Mouse (Mus musculus) kidney, postnatal 36 days (tissue): ENCODE data around the gene Ncapd3.

ENCODE experiments used
- DNase-seq, 2 experiments: peaks; one replicate each; pipeline ENCODE4 v3.0.0; 2021 to 2022; ENCODE audit warnings: mixed read lengths in 2 of 2

Ncapd3 gene

GRCm38 (mm10) chr9:27125450-27125849 is 95.5 kb downstream of the Ncapd3 start:
- peak in 1 of 2 experiments; percentile 45 for DNase-seq

GRCm38 (mm10) chr9:27126543-27126942 is 96.6 kb downstream of the Ncapd3 start:
- DNase-seq: no peak

- DNase-seq: peak; percentile 40 to 64
Measured at GRCm38 (mm10) chr9:27128629-27129028, 98.7 kb downstream of the Ncapd3 start.

GRCm38 (mm10) chr9:27134410-27134809 is 104.4 kb downstream of the Ncapd3 start:
- peak; percentile 65 to 83 for DNase-seq

- no peak for DNase-seq
Measured at GRCm38 (mm10) chr9:27135372-27135771, 105.4 kb downstream of the Ncapd3 start.

- DNase-seq: no peak
Measured at GRCm38 (mm10) chr9:27136651-27137050, 106.7 kb downstream of the Ncapd3 start.

GRCm38 (mm10) chr9:27140432-27141065 is 110.6 kb downstream of the Ncapd3 start:
- DNase-seq: no peak

GRCm38 (mm10) chr9:27144271-27144840 is 114.4 kb downstream of the Ncapd3 start:
- no peak for DNase-seq
